Mouse (Mus musculus) cerebellum, adult (tissue): ENCODE results near the gene Il17rd.

Experiments used
- ATAC-seq: cut with Nextera tagmentation; 2 replicates; pipeline ENCODE4 v1.9.2; 2017; ENCODE audit warnings: mild to moderate bottlenecking, moderate library complexity, mixed read lengths; ENCODE audit not compliant: insufficient number of reproducible peaks, low FRiP score, low TSS enrichment

Gene Il17rd

DNA sequence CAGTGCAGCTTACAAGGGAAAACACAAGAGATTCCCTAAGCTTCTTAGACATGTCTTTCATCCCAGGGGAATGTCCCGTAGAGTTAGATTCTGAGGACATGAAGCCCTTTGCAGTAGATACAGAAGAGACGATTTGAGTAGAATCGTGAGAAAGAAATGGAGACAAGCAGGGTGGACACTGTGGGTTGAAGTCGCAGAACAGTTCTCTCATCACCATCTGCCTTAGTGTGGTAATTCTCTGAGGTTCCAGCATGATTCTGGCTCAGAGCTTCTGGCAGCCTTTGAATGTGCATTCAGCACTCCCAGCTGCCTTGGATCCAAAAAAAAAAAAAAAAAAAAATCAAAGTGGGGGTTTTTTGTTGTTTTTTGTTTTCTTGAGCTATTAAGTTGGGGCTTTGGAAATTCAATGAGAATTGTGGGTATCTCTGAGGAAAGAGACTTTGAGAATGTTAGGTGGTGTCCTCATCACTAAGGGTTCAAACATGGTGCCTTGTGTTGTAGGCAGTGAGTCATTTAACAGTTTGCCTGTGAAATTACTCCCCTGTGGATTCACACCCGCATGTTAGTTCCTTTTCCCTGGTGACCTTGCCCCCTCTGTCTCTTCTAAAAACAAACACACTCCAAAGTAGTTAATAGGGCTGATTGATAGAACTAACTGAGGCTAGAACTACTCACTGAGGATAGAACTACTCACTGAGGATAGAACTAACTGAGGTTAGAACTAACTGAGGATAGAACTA, 43.0 kb downstream of the Il17rd start:
- no peak for ATAC-seq

- no peak for ATAC-seq
These were observed 46.7 kb downstream of the Il17rd start for GRCm38 (mm10) chr14:27085471-27085870.

GRCm38 (mm10) chr14:27085999-27086398, 47.3 kb downstream of the Il17rd start:
- no peak for ATAC-seq

GRCm38 (mm10) chr14:27094247-27094646, 55.5 kb downstream of the Il17rd start:
- no peak for ATAC-seq

DNA sequence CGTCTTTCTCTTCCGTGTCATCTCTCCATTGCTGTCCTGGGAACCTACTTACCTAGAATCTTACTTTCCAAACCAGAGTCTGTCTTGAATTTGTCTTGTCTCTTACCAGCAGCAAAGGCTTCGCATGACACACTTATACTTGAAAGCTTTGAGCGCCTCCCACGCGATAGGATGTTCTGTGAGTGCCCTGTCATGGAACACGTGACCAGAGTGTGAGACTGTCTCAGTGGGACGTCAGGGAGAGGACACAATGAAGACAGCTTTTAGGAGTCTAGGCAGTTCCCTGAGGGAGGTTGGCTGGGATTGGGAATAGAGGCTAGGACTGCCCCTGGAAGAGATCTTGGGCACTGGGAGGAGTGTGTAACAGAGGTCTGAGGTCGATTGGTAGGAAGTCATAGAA, 57.4 kb downstream of the Il17rd start:
- no peak for ATAC-seq

DNA sequence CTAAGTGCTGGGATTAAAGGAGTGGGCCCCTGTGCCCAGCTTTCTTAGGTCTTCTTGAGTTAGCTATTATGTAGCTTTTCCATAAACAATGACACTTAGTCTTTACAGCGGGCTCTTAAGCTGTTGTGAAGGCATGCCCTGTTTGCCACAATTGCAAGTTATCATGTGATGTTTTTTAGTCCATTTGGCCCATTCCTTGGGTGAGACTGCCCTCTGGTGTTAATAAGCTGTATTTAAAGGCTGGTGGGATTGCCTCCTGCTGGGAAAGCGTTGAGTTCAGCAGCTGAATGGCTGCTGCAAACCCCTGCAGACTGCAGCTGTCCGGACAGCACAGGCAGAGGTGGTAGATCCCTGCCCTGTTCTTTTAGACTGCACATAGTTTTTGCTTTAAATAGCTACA, 58.0 kb downstream of the Il17rd start:
- ATAC-seq, result no peak

GRCm38 (mm10) chr14:27101735-27102134, 63.0 kb downstream of the Il17rd start:
- no peak for ATAC-seq

DNA sequence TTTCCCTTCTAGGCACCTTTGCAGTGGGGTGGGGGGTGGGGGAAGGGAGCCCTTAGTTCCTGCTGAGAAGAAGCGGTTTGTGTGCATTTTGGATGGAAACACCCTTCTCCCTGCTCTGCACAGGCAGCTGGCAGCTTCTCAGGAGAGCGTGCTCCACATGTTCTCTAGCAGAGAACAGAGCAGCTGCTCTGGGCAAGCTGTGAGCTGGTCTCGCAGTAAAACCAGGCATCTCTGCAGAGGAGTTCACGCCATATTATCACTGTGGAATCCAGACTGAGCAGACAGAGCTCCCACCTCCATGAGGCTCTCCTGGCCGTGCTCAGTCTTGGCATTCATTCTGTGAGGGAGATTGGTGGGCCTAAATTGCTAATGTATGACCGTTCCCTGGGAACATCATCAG, 64.0 kb downstream of the Il17rd start:
- no peak for ATAC-seq

DNA sequence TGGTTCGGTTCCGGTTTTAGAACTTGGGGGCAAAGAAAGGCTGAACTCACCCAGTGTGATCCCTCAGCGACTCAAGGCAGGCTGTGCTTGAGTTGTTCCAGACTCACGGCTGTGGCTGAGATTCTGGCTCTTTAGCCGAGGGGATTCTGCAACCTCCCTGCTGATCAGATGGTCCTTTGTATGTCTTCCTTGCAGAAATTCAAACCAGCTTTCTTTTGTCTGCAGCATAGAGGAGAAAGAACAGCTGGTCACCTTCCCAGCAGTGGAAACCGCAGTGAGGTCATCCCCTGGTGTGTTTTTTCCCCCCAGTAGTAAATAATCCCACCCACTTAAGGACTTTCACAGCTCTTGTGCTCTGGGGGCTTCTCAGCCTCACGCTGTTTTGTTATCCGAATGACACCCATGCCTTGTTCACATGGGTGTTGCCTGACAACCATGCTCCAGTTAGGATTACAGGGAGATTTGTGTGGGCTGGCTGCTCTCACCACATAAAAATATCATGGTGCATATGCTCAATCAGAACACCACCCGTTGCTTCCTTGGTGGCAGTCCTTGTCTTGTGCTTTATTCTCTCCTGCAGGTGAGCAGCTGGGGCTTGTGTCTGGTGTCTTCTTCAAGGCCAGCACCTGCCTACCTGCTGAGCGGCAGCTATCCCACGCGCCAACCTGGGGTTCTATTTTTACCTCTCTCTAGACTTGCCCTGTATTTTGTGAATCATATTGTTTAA, 67.2 kb downstream of the Il17rd start:
- no peak for ATAC-seq

DNA sequence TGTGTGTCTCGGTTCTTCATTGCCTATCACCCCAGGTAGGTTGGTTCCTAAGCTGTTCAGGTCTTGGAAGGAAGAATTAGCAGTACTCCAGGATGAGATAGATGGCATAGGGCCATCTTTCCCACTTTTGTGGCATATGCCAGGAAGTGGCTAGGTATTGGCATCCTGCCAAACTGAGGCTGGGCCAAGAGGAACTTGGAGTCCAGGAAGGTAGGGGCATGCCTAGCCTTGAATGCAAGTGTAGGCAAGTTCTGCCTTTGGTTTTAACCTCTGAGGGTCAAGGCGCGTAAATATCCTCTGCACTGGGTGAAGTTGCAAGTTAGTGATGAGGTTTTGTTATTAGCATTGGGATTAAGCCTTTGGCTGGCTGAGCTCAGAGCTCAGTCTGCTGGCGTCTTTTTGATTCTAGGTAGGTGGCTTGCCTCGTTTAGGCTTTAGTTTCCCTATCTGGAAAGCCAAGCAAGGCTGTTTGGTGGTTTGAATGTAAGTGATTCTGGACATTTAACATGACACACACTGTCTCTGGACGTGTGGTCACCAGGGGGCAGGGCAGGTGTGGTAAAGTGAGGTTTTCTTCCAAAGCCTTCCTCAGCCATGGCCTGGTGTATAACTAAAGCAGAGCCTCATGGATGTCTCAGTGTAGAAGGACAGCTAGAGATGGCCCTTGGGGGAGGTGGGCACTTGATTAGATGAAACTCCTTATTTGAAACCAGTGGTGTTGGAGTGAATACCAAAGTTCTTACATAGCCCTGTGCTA, 70.2 kb downstream of the Il17rd start:
- ATAC-seq, result no peak

- no peak for ATAC-seq
These were observed 75.9 kb downstream of the Il17rd start, which contains the start of gene Arhgef3 for GRCm38 (mm10) chr14:27114362-27115274. Gene Arhgef3 (plus strand): TSS chr14:27114899.

DNA sequence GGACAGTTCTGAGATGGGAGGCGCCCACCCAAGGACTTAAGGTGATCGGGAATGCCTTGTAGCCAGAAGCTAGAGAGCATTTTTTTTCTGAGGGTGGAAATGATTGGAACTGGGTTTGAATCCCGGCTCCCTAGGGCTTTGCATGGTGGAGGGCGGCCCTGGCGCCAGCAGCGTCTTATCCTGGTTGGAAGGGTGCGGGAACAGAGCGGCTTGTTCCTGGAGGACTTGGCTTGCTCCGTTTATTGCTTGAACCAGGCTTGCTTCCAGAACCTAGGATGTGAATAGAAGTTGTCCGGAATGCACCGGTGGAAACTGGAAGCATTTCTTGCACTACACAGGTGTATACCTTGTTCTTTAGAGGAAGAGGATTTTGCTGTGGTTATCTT, 76.5 kb downstream of the Il17rd start:
- 0 out of 2 replicates have a peak, but pooled peaks have one; percentile 15 for ATAC-seq

- ATAC-seq, result no peak
These were observed 77.2 kb downstream of the Il17rd start for GRCm38 (mm10) chr14:27115991-27116390.

- no peak for ATAC-seq
These were observed 77.9 kb downstream of the Il17rd start for GRCm38 (mm10) chr14:27116577-27117165.

DNA sequence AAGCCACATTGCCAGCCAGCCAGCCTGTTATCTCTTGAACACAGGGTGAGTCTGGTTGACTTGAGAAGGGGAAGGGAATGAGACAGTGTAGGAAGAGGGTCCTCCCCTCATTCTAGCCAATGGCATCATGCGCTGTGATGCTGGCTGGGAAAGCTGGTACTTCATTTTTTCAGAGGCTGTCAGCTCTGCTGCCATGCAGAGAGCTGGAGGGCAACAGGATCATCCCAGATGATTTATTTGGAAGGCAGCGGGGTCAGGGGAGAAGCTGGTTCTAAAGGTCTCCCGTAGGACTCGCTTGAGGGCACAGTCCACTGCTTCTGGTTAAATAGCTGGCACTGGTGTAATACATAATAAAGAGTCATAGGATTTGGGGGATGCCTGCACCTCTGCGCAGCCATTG, 79.8 kb downstream of the Il17rd start:
- no peak for ATAC-seq

- no peak for ATAC-seq
These were observed 83.9 kb downstream of the Il17rd start for GRCm38 (mm10) chr14:27122646-27123045.

- no peak for ATAC-seq
These were observed 84.8 kb downstream of the Il17rd start for GRCm38 (mm10) chr14:27123543-27123942.

DNA sequence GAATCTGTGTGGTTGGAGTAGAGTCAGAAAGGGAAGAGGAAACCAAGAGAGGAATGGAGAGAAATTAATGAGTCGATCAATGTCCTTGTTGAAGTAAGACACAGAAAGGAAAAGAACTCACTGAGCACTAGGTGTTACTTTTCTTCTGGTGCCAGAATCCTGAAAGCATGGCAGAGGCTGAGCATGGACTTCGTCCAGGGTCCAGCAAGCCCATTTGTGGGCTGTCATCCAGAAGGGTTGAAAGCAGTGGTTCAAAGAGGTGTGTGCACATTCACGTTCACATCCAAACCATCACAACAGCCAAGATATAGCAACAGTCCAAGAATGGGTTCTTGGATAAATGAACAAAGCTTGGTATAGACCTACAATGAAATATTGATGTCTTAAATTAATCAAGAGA, 91.3 kb downstream of the Il17rd start:
- no peak for ATAC-seq

DNA sequence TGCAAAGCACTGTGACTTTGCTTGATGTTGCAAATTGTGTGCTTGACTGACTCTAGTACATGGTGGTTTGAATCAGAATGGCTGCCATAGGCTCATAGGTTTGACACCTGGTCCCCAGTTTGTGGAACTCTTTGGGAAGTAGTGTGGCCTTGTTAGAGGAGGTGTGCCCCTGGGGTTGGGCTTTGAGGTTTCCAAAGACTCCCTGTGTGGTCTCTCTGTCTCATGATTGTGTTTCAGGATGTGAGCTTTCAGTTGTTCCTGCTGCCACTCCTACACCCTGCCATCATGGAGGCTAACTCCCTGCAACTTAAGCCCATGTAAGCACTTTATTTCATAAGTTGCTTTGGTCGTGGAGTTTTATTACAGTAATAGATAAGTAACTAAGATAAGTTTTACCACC, 91.9 kb downstream of the Il17rd start:
- ATAC-seq, result no peak

- no peak for ATAC-seq
These were observed 92.8 kb downstream of the Il17rd start for GRCm38 (mm10) chr14:27131521-27131920.
